In the genomic region with DNA sequence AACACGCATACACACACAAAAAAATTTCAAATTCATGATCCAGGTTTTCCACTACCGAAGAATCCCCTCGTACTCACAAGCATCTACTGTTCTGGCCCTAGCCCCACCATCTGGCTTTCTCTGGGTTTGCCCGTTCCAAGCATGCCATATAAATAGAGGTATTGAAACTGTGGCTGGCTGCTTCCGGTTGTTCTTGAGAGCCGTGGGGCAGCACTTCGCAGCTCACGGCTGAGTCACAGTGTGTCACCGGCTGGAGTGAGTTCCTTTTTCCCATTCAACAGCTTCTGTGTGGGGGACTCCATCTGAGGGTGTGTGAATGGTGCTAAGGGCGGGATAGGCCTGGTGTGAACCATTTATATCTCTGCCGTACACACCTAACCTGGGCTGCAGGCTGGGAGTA, we compare ENCODE assay signal across 8 mouse cellular contexts. TPM values are rescaled to one million over a fixed set of nuclear protein-coding genes. Genes with fewer than 3 reads are reported as not detected.
DNase-seq lines count a peak whose midpoint lies in the region; ATAC-seq and TF ChIP-seq lines count a peak whose summit lies in the region.

No protein-coding gene starts in this region.

- no peak overlapping the region for H3K9ac ChIP-seq in liver, embryonic 13.5 days
- no peak overlapping the region for H3K9ac ChIP-seq in intestine, postnatal 0 days (ENCODE audit: low read depth, low read length)

- peaks cover 55% of the 10 kb centered on the region for H3K4me1 ChIP-seq in liver, embryonic 13.5 days (replicated peaks)
- peaks cover 19% of the 10 kb centered on the region for H3K4me1 ChIP-seq in embryonic fibroblast, embryonic 13.5 days (ENCODE audit: control insufficient read depth, insufficient read depth, low read length)
- no peaks in the 10 kb centered on the region; the same call in 1 of the 2 replicates for H3K4me1 ChIP-seq in intestine, postnatal 0 days (replicated peaks; ENCODE audit: control insufficient read depth, insufficient read depth, low read length)

- peaks cover 32% of the 10 kb centered on the region for H3K27me3 ChIP-seq in liver, embryonic 13.5 days
- no peaks in the 10 kb centered on the region for H3K27me3 ChIP-seq in splenic B cell, adult 2 months (ENCODE audit: control insufficient read depth, insufficient read depth, low read length, poor library complexity, severe bottlenecking)
- H3K27me3 ChIP-seq in intestine, postnatal 0 days (replicated peaks; ENCODE audit: control insufficient read depth, insufficient read depth, low read length) = peaks cover 10% of the 10 kb centered on the region

- no peak for DNase-seq in liver, embryonic 13.5 days
- DNase-seq in liver = no peak
- DNase-seq in left cerebral cortex, adult 9 months (ENCODE audit: low spot score in 2 of 2) = peak; percentile 80 to 89
- peak; percentile 81 for DNase-seq in splenic B cell, adult 2 months (ENCODE audit: low read depth, low spot score)
- DNase-seq in urinary bladder, postnatal 10 days (ENCODE audit: low spot score) = no peak
- DNase-seq in cerebellum, postnatal 10 days = no peak

- H3K4me3 ChIP-seq in liver, embryonic 13.5 days (replicated peaks) = no peak overlapping the region
- H3K4me3 ChIP-seq in embryonic fibroblast, embryonic 13.5 days (ENCODE audit: insufficient read depth, low read length) = no peak overlapping the region
- H3K4me3 ChIP-seq in intestine, postnatal 0 days (ENCODE audit: low read depth, low read length) = no peak overlapping the region

- no peak for ATAC-seq in liver, embryonic 13.5 days (ENCODE audit: low read depth)
- no peak for ATAC-seq in intestine, postnatal 0 days

- no peaks in the 10 kb centered on the region for H3K9me3 ChIP-seq in liver, embryonic 13.5 days (replicated peaks)
- H3K9me3 ChIP-seq in intestine, postnatal 0 days (ENCODE audit: control insufficient read depth) = no peaks in the 10 kb centered on the region

- no peak overlapping the region for H3K4me2 ChIP-seq in liver, embryonic 13.5 days
- H3K4me2 ChIP-seq in intestine, postnatal 0 days (replicated peaks; ENCODE audit: low read depth) = no peak overlapping the region

- no peak for TF ChIP-seq POLR2A in embryonic fibroblast, embryonic 13.5 days (IDR thresholded peaks at IDR 0.05; ENCODE audit: low read depth, low read length)

- TF ChIP-seq CTCF in embryonic fibroblast, embryonic 13.5 days (IDR thresholded peaks at IDR 0.05; ENCODE audit: borderline replicate concordance, insufficient read depth, low read length) = no peak
- TF ChIP-seq CTCF in intestine, postnatal 0 days (IDR thresholded peaks at IDR 0.05; ENCODE audit: low read depth) = no peak

- H3K36me3 ChIP-seq in liver, embryonic 13.5 days = peaks cover 4% of the 10 kb centered on the region; the same call in 1 of the 2 replicates
- no peaks in the 10 kb centered on the region for H3K36me3 ChIP-seq in splenic B cell, adult 2 months (ENCODE audit: control insufficient read depth, insufficient read depth, low read length, poor library complexity, severe bottlenecking)
- no peaks in the 10 kb centered on the region for H3K36me3 ChIP-seq in intestine, postnatal 0 days (ENCODE audit: control insufficient read depth, insufficient read depth)

- peak overlapping the region; percentile 54; the same call in 1 of the 2 replicates for H3K27ac ChIP-seq in liver, embryonic 13.5 days
- 0 out of 2 replicates have a peak overlapping the region, but pooled peaks have one; percentile 22 for H3K27ac ChIP-seq in embryonic fibroblast, embryonic 13.5 days (ENCODE audit: insufficient read depth, low read length)
- no peak overlapping the region for H3K27ac ChIP-seq in intestine, postnatal 0 days (ENCODE audit: low read depth, low read length)

- WGBS in liver, embryonic 13.5 days (ENCODE audit: insufficient replicate concordance) = 41% methylated on average over 11 of the region's 11 CpGs
- 81% methylated on average over 11 of the region's 11 CpGs for WGBS in intestine, postnatal 0 days

RNA-seq across cellular contexts. Expression of gene Adssl1, which starts 2.7 kb away (rescaled TPM):
- polyA plus RNA-seq in liver, embryonic 13.5 days (2015; fragmentation: Nextera tagmentation; extraction: Ambion mirVana) = 6.7 and 7.5 TPM in 2 replicates
- polyA plus RNA-seq in embryonic fibroblast, embryonic 13.5 days (2011; ENCODE audit: insufficient read length, low read depth, missing spikeins) = 2.2 and 4.8 TPM in 2 replicates
- polyA plus RNA-seq in intestine, postnatal 0 days (2015; fragmentation: Nextera tagmentation; extraction: Ambion mirVana) = 0.57 and 0.67 TPM in 2 replicates

RNA-seq across cellular contexts. Expression of gene Siva1, which starts 27.3 kb away (rescaled TPM):
- polyA plus RNA-seq in liver, embryonic 13.5 days (2015; fragmentation: Nextera tagmentation; extraction: Ambion mirVana) = 120 and 148 TPM in 2 replicates
- polyA plus RNA-seq in embryonic fibroblast, embryonic 13.5 days (2011; ENCODE audit: insufficient read length, low read depth, missing spikeins) = 89.1 and 93.5 TPM in 2 replicates
- 52.6 and 54.5 TPM in 2 replicates for polyA plus RNA-seq in intestine, postnatal 0 days (2015; fragmentation: Nextera tagmentation; extraction: Ambion mirVana)

RNA-seq across cellular contexts. Expression of gene Inf2, which starts 28.6 kb away (rescaled TPM):
- 1.4 and 2.1 TPM in 2 replicates for polyA plus RNA-seq in liver, embryonic 13.5 days (2015; fragmentation: Nextera tagmentation; extraction: Ambion mirVana)
- 67.6 and 103 TPM in 2 replicates for polyA plus RNA-seq in embryonic fibroblast, embryonic 13.5 days (2011; ENCODE audit: insufficient read length, low read depth, missing spikeins)
- 0.70 and 1.1 TPM in 2 replicates for polyA plus RNA-seq in intestine, postnatal 0 days (2015; fragmentation: Nextera tagmentation; extraction: Ambion mirVana)

RNA-seq across cellular contexts. Expression of gene Akt1, which starts 57.5 kb away (rescaled TPM):
- 13.8 and 17.9 TPM in 2 replicates for polyA plus RNA-seq in liver, embryonic 13.5 days (2015; fragmentation: Nextera tagmentation; extraction: Ambion mirVana)
- polyA plus RNA-seq in embryonic fibroblast, embryonic 13.5 days (2011; ENCODE audit: insufficient read length, low read depth, missing spikeins) = 227 and 248 TPM in 2 replicates
- polyA plus RNA-seq in intestine, postnatal 0 days (2015; fragmentation: Nextera tagmentation; extraction: Ambion mirVana) = 121 and 125 TPM in 2 replicates

Comparison
In these comparisons a context has a peak if more than half of its experiments do, and no peak if none do; other contexts are left out.
1. DNase-seq: peak in left cerebral cortex, adult 9 months (2 of 2) and splenic B cell, adult 2 months (single experiment); none in liver, embryonic 13.5 days (single experiment), liver (single experiment), urinary bladder, postnatal 10 days (single experiment) and cerebellum, postnatal 10 days (0 of 2).
2. RNA of gene Inf2, which starts 28.6 kb away (polyA plus RNA-seq): 67.6 to 103 TPM in embryonic fibroblast, embryonic 13.5 days; 1.4 to 2.1 TPM in liver, embryonic 13.5 days and 0.70 to 1.1 TPM in intestine, postnatal 0 days; every median in the first group is over 10 times any median in the second.